Mouse (Mus musculus): ENCODE measurements around the gene Cdh23. TPM values are rescaled to one million over a fixed set of nuclear protein-coding genes. Genes with fewer than 3 reads are reported as not detected.

The Cdh23 gene
- polyA plus RNA-seq, 1 experiment: not detected

DNA sequence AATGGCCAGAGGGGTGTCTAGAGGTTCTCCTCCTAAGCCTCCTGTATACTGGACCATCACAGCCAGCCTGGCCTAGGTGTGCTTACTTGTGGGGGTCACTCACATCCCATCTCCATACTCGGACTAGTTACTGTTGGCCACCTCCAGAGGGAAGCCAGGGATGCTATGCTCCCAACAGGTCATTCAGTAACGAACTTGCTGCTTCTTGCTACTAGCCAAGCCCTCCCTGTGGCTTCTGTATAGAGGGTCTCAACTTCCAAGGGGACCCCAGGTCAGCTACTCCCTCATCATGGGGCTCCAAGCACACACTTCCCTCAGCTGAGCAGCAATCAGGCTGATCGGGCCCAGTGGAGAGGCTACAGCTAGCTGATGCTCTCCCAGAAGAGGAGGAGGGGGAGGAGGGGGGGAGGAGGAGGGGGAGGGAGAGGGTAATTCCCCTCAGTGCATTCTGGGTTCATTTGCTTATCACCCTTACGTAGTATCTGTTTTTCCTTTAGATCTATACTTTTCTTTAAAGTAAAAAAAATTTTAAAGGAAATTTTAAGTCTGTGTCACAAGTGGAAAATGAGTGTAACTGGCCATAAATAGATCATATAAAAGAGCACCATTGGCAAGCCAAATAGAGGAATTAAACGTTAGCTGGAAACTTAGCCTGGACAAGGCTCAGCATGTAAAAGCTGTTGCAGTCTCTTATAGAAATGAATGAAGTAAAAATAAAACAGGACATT is 346.0 kb downstream of the Cdh23 start:
- WGBS: 65% methylated on average over 5 of the region's 5 CpGs
- H3K27ac ChIP-seq (ENCODE audit: insufficient read depth, low read depth, low read length): no peak overlapping the region
- no peak for TF ChIP-seq POLR2A (IDR thresholded peaks at IDR 0.05; ENCODE audit: insufficient read depth, low read depth, low read length)
- no peak for TF ChIP-seq CTCF (IDR thresholded peaks at IDR 0.05; ENCODE audit: insufficient read depth, low read depth, low read length)
- H3K4me3 ChIP-seq (ENCODE audit: insufficient read depth, low read depth, low read length): no peak overlapping the region
- H3K4me1 ChIP-seq (ENCODE audit: control insufficient read depth, insufficient read depth, low read length): peaks cover 12% of the 10 kb centered on the region

GRCm38 (mm10) chr10:60349644-60350043 is 346.6 kb downstream of the Cdh23 start:
- Histone ChIP-seq H3K4me1 (ENCODE audit: control insufficient read depth, insufficient read depth, low read length) (peaks cover 12% of the 10 kb centered on the region), H3K4me3 (ENCODE audit: insufficient read depth, low read depth, low read length) (no peak overlapping the region), H3K27ac (ENCODE audit: insufficient read depth, low read depth, low read length) (no peak overlapping the region)
- 89% methylated on average over 5 of the region's 5 CpGs for WGBS
- TF ChIP-seq POLR2A (IDR thresholded peaks at IDR 0.05; ENCODE audit: insufficient read depth, low read depth, low read length): no peak
- no peak for TF ChIP-seq CTCF (IDR thresholded peaks at IDR 0.05; ENCODE audit: insufficient read depth, low read depth, low read length)

DNA sequence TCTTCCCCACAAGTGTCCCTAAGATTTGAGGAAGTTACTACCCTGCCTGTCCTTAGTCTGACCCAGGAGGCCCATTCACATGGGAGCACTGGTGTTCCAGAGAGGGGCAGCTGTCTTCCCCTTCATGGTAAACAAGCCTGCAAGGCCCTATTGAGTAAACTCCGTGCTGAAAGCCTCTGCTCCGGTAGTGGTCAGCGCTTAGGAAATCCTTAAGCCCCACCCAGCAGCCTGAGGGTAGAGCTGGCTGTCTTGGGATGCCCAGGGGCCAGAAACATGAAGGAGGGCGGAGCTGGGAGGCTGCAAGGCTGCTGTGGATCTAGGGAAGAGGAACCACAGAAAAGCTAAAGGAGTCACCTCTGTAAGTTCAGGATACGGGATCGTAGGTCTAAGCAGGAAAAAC is 347.2 kb downstream of the Cdh23 start:
- Histone ChIP-seq H3K4me1 (ENCODE audit: control insufficient read depth, insufficient read depth, low read length) (peaks cover 12% of the 10 kb centered on the region), H3K4me3 (ENCODE audit: insufficient read depth, low read depth, low read length) (no peak overlapping the region), H3K27ac (ENCODE audit: insufficient read depth, low read depth, low read length) (no peak overlapping the region)
- TF ChIP-seq POLR2A (IDR thresholded peaks at IDR 0.05; ENCODE audit: insufficient read depth, low read depth, low read length): no peak
- TF ChIP-seq CTCF (IDR thresholded peaks at IDR 0.05; ENCODE audit: insufficient read depth, low read depth, low read length): no peak
- 68% methylated on average over 6 of the region's 6 CpGs for WGBS

DNA sequence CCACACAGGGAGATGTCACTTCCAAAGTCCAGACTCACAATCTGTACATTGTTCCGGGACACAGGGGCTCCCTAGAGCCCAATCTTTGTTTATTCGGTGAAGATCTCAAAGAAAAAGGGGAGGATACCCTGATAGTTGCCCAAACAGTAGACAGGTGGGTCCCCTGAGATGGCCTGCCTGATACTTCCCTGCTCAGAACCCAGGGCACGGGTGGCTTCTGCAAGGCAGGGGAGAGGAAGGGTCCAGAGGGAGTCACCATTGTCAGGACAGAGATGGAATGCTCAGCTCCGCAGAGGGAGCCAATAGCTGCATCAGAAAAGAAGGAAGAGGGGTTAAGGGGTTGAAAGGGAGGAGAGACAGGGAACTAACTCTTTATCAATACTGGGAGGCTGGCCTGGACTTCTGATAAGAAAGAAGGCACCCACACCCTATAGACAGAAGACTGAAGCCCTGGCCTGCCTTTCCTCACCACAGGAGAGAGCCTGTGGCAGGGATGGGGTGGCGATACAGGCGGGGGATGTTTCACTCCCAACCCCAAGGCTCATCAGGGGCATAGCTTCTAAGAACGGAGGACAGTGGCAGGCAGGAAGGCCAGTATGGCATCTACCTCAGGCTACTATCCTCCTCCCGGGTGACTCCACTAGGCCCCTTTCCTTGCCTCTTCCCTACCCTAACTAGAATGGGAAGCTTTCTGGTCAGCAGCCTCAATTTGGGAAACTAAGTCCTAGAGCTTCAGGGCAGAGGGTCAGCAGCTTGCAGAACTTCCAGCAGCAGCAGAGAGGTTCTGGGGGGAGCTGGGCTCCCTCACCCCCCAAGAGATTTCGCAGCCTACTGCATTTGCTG is 348.3 kb downstream of the Cdh23 start:
- no peak overlapping the region for H3K27ac ChIP-seq (ENCODE audit: insufficient read depth, low read depth, low read length)
- TF ChIP-seq POLR2A (IDR thresholded peaks at IDR 0.05; ENCODE audit: insufficient read depth, low read depth, low read length) (no peak), CTCF (IDR thresholded peaks at IDR 0.05; ENCODE audit: insufficient read depth, low read depth, low read length) (no peak)
- peaks cover 12% of the 10 kb centered on the region for H3K4me1 ChIP-seq (ENCODE audit: control insufficient read depth, insufficient read depth, low read length)
- WGBS: 80% methylated on average over 9 of the region's 9 CpGs
- H3K4me3 ChIP-seq (ENCODE audit: insufficient read depth, low read depth, low read length): 0 out of 2 replicates have a peak overlapping the region, but pooled peaks have one; percentile 1

- peaks cover 12% of the 10 kb centered on the region for H3K4me1 ChIP-seq (ENCODE audit: control insufficient read depth, insufficient read depth, low read length)
- peak within 1 kb of the TSS; percentile 35 for H3K4me3 ChIP-seq (ENCODE audit: insufficient read depth, low read depth, low read length)
- WGBS: 4% methylated on average over 37 of the region's 37 CpGs
- TF ChIP-seq POLR2A (IDR thresholded peaks at IDR 0.05; ENCODE audit: insufficient read depth, low read depth, low read length): 0 out of 2 replicates have a peak, but pooled peaks have one; percentile 22
- TF ChIP-seq CTCF (IDR thresholded peaks at IDR 0.05; ENCODE audit: insufficient read depth, low read depth, low read length): peak; percentile 6; the same call in 1 of the 2 replicates
- H3K27ac ChIP-seq (ENCODE audit: insufficient read depth, low read depth, low read length): no peak within 1 kb of the TSS
These were observed 349.4 kb downstream of the Cdh23 start, which contains the start of gene Vsir for GRCm38 (mm10) chr10:60346701-60347405. Vsir (plus strand) TSS chr10:60346851.

GRCm38 (mm10) chr10:60346056-60346455 is 350.2 kb downstream of the Cdh23 start:
- H3K4me3 ChIP-seq (ENCODE audit: insufficient read depth, low read depth, low read length): no peak overlapping the region
- H3K4me1 ChIP-seq (ENCODE audit: control insufficient read depth, insufficient read depth, low read length): peaks cover 5% of the 10 kb centered on the region
- 88% methylated on average over 4 of the region's 4 CpGs for WGBS
- H3K27ac ChIP-seq (ENCODE audit: insufficient read depth, low read depth, low read length): no peak overlapping the region
- no peak for TF ChIP-seq CTCF (IDR thresholded peaks at IDR 0.05; ENCODE audit: insufficient read depth, low read depth, low read length)
- TF ChIP-seq POLR2A (IDR thresholded peaks at IDR 0.05; ENCODE audit: insufficient read depth, low read depth, low read length): no peak

DNA sequence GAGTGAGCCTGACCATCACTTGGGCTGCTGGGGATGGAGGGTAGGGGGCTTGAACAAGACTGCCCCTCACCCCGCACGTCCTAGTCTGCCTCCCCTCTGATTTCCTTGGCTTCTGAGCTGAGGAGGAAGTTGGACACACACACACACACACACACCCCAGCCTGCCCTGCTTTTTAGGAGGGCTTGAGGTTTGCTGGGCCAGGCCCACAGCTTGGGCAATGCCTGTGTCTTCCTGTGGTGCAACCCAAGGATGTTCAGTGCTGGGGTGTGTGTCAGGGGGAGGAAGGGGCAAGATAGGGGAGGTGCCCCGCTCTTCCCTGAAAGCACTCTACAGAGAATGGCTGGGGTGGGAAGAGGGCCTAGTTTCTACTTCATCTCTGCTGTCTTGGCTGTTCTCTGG is 352.2 kb downstream of the Cdh23 start:
- no peak overlapping the region for H3K4me3 ChIP-seq (ENCODE audit: insufficient read depth, low read depth, low read length)
- no peak overlapping the region for H3K27ac ChIP-seq (ENCODE audit: insufficient read depth, low read depth, low read length)
- WGBS: 89% methylated on average over 3 of the region's 3 CpGs
- TF ChIP-seq CTCF (IDR thresholded peaks at IDR 0.05; ENCODE audit: insufficient read depth, low read depth, low read length) (no peak), POLR2A (IDR thresholded peaks at IDR 0.05; ENCODE audit: insufficient read depth, low read depth, low read length) (no peak)
- peaks cover 4% of the 10 kb centered on the region; the same call in 1 of the 2 replicates for H3K4me1 ChIP-seq (ENCODE audit: control insufficient read depth, insufficient read depth, low read length)

DNA sequence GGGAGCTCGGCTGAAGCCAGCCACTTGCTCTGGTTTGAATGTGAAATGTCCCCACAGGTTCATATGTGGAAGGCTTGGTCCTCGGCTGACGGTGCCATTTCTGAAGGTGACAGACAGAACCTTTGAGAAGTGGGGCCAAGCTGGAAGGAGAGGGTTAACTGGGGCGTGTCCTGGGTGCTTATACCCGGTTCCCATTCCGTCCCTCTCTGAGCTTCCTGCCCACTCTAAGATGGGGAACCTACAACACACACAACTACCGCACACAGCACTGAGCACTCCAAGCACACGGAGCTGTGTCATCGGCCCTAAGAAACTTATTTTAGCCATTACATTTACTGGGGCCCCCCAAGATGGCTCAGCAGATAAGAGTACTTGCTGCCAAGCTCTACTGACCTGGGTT is 354.8 kb downstream of the Cdh23 start:
- Histone ChIP-seq H3K4me3 (ENCODE audit: insufficient read depth, low read depth, low read length) (no peak overlapping the region), H3K27ac (ENCODE audit: insufficient read depth, low read depth, low read length) (no peak overlapping the region), H3K4me1 (ENCODE audit: control insufficient read depth, insufficient read depth, low read length) (peaks cover 4% of the 10 kb centered on the region; the same call in 1 of the 2 replicates)
- no peak for TF ChIP-seq CTCF (IDR thresholded peaks at IDR 0.05; ENCODE audit: insufficient read depth, low read depth, low read length)
- no peak for TF ChIP-seq POLR2A (IDR thresholded peaks at IDR 0.05; ENCODE audit: insufficient read depth, low read depth, low read length)
- WGBS: 76% methylated on average over 9 of the region's 9 CpGs
